Mouse (Mus musculus) CD4-positive, CD25-positive, alpha-beta regulatory T cell, adult 2 months (primary cell): Measurements from ENCODE around the gene Gm10563.

Experiments
- DNase-seq: peaks from one replicate; pipeline ENCODE4 v3.0.0-alpha.2; 2012; ENCODE audit warnings: low read depth, low spot score

Gm10563 gene

GRCm38 (mm10) chr4:155653086-155653450 lies 7.9 kb upstream of the Gm10563 start, which contains the start of gene Mmp23:
Mmp23 (minus strand) TSS chr4:155653384.
- DNase-seq, result peak; percentile 23

- no peak for DNase-seq
Observed at GRCm38 (mm10) chr4:155652283-155653085, 7.3 kb upstream of the Gm10563 start.

GRCm38 (mm10) chr4:155651553-155652269 lies 6.5 kb upstream of the Gm10563 start:
- DNase-seq, result no peak

GRCm38 (mm10) chr4:155649355-155649754 lies 4.1 kb upstream of the Gm10563 start:
- no peak for DNase-seq

- DNase-seq, result no peak
Observed at GRCm38 (mm10) chr4:155645721-155646120, 513 bp upstream of the Gm10563 start.

- DNase-seq, result no peak
Observed at GRCm38 (mm10) chr4:155643531-155643930, 1.7 kb downstream of the Gm10563 start.

- DNase-seq, result no peak
Observed at GRCm38 (mm10) chr4:155635766-155636499, 9.3 kb downstream of the Gm10563 start.

- DNase-seq, result no peak
Observed at GRCm38 (mm10) chr4:155630267-155630666, 14.9 kb downstream of the Gm10563 start.

- peak; percentile 100 for DNase-seq
Observed at GRCm38 (mm10) chr4:155624338-155625291, 20.6 kb downstream of the Gm10563 start, which contains the start of gene Cdk11b. Cdk11b (plus strand) TSS chr4:155624854.

- DNase-seq, result no peak
Observed at GRCm38 (mm10) chr4:155618321-155618720, 26.9 kb downstream of the Gm10563 start.

GRCm38 (mm10) chr4:155613264-155613663 lies 31.9 kb downstream of the Gm10563 start:
- DNase-seq, result no peak

- no peak for DNase-seq
Observed at GRCm38 (mm10) chr4:155611860-155612259, 33.3 kb downstream of the Gm10563 start.

- DNase-seq, result no peak
Observed at GRCm38 (mm10) chr4:155606825-155607224, 38.4 kb downstream of the Gm10563 start.

GRCm38 (mm10) chr4:155605132-155605531 lies 40.1 kb downstream of the Gm10563 start:
- DNase-seq, result no peak

GRCm38 (mm10) chr4:155603801-155604200 lies 41.4 kb downstream of the Gm10563 start:
- no peak for DNase-seq

- no peak for DNase-seq
Observed at GRCm38 (mm10) chr4:155602753-155603152, 42.5 kb downstream of the Gm10563 start.

GRCm38 (mm10) chr4:155601997-155602456 lies 43.2 kb downstream of the Gm10563 start:
- no peak for DNase-seq

- peak; percentile 96 for DNase-seq
Observed at GRCm38 (mm10) chr4:155601091-155601996, 43.9 kb downstream of the Gm10563 start, which contains the start of gene Slc35e2. Slc35e2 (plus strand) TSS chr4:155601416.
